Comparison of ENCODE assay signal across 12 mouse cellular contexts in genomic region chr2:23770511-23770910, GRCm38 (mm10).
"Had no signal": no experiment of that assay in that cellular context is flagged by ENCODE, and none has a peak within 500 bp of the region (broad histone marks: within the 10 kb centered on the region; RNA-seq: fewer than 3 reads in every experiment).

No protein-coding gene starts in this region.

- DNase-seq: retina, postnatal 1 day; right cerebral cortex, adult 18-20 months; right cerebral cortex, postnatal 14 days; right cerebral cortex, postnatal 25 days; right cerebral cortex, postnatal 4 days; spleen, adult 18-20 months; thymus, adult 18-20 months; thymus, adult 2 months; thymus, postnatal 14 days; thymus, postnatal 25 days; thymus, postnatal 36 days; thymus, postnatal 4 days had no signal
